Mouse (Mus musculus) frontal cortex, postnatal 10 days (tissue): ENCODE results near the gene St6galnac3.
"Not testable (repeated sequence)": the region's sequence is repeated elsewhere in the genome, so short reads cannot be mapped to it uniquely, and the experiment has no call there.

Experiments
- DNase-seq, 2 experiments: peaks; one replicate each; pipeline ENCODE4 v3.0.0; 2022; ENCODE audit warnings: low spot score in 2 of 2, mixed read lengths in 1 of 2

The St6galnac3 gene

DNA sequence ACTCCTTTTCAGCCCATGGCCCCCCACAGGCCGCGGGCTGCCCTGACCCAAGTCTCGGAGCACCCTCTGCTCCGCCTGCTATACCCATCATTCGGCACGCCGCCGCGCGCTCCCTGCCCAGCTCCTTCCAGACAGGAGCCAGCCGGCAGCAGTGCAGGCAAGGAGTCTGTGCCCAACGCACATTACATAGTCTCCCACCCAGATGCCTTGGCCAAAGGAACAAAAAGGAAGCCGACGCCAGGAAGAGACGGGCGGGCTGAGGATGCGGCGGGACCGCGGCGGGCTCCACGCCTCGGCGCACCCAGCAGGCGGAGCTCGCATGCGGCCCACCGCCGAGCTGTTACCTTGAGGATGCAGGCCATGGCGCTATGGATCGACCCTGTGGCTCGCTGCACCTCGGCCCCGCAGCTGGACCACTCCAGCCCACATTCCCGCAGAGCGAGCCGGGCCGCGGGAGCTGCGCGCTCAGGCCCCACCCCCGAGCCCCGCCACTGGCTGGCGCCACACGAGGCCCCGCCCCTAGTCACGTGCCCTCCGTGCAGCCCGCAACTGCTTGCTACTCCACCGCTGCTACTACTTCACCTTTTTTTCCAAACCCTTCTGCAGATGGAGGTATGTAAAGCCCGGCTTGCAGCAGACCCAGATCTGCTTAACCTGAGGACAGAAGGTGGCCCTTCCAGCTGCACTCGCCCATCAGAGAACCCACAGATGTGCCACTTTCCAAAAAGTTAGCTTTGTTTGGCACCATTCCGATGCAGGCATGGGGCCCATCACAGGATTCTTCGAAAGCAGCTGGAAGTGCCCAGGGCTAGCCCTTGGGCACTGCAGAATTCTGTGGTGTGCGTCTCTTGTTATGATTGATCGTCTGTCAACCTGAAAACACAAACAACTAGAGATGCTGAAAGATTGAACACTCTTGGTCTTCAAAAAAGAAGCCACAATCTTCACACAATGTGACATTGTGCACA is at the start of gene St6galnac3:
St6galnac3 (minus strand) TSS at position 474 of the 968 bp plus-strand sequence.
- peak; percentile 68 to 84 for DNase-seq

DNA sequence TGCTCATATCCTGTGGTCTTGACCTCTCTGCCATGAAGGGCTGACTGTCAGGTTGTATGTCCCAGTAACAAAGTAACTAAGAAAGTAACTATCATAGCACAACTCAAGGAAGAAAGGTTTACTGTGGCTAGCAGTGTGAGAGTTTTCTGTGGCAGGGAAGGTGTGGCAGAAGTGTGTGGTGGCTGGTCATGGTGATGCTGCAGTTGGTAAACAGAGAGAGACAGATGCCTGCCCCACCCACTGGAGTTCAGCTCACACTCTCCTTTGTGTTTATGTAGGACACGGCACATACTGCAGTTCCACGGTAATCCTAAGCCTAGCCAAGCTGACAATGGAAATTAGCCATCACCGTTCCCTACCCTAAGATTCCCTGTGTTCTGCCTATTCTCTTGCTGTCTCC is 49.6 kb upstream of the St6galnac3 start:
- no peak for DNase-seq

DNA sequence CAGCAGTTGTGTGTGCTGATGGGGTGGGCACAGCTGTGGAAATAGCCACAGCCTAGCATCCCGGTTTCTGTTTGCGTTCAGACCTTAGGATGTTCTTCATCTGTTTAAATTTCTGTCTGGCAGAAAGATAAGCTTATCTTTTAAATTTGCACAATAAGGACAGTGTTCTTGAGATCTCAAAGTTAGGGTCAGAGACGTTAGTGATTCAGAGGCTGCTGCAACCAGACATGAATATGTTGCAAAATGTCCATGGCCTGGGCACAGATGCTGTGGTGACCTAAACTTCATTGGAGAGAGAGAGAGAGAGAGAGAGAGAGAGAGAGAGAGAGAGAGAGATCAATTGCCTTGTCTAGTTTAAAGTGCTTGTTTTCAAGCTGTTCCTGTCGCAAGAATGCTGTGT is 46.5 kb upstream of the St6galnac3 start:
- no peak for DNase-seq

DNA sequence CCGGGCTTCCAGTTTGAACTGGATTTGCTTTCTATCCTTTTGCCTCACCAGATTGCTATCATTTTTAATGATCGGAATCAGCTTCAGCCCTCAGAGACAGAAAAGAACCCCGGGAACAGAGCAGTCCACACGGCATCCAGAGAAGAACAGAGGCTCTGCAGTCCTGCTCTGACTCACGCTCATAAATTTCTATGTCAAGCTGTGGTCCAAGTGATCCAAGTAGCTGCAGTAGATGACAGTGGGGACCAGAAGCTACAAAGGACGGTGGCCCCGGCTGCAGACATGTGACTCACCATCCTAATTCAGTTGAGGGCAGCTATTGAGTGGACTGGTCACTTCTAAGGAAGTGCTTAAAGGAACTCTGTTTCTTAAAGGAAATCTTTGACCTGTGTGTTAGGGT is 45.6 kb upstream of the St6galnac3 start:
- DNase-seq: no peak

DNA sequence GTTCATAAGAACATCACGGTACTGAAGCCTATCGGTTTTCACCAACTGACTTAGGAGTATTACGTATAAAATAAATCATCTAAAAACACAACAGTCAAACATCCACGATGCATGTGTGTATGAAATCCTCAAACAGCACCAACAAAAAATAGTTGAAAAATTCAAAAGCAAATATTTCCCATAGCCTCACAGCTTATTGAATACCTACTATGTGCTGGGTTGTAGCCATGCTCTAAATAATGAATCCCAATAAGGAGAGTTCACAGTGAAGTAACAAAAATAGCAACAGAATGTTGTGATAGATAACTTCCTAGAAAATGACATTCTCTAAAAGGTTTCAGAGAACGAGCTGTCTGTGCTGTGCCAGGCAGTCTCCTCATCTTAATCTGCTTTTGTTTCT is 44.2 kb upstream of the St6galnac3 start:
- no peak for DNase-seq

DNA sequence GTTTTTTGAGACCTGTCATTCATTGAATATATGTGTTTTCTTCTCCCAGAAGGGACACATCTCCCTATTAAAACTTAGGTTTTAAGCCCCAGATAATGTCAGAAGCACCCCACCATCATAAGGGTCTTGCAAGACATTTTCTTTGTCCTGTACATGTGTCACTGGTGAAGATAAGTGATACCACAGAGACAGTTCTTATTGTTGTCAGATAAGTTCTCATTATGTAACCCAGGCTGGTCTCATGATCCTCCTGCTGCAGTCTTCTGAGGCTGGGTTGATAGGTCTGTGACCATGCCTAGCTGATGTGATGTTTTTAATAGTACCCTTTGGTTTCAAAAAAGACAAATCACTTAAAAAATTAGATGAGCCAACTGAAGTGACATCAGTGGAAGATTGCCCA is 40.2 kb upstream of the St6galnac3 start:
- no peak for DNase-seq

DNA sequence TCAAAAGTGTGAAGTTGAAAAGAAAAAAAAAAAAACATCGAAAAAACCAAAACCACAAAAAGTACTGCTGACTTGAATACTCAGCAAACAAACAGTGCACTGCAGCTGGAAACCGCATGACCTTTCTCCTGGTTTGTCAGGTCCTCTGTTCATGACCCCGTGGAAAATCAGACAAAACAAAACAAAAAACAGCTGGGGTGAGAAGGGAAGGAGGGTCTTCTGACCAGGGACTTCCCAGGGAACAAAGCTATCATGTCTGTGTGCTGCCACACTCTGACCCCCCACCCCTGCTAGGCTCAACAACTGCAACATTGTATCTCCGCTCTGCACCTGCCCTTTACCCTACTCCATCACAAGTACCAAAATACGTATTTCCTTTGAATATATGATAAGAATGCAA is 39.8 kb upstream of the St6galnac3 start:
- DNase-seq: no peak

DNA sequence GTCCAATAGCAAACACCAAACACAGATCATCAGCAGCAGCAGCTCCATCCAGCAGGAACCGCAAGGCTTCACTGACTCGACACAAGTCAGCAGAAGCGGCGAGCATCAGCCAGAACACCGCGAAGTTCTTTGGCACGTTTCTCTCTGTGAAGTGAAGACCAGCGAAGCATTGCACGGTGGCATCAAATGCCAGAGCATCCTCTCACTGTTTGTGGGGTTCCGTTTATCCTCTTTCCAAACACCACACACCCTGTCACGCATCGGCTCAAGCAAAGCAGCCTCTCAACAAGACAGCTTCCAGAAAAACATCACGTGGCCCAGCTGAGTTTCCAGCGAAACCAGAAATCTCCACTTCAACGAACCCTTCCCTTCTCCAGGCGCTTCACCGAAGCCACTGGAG is 36.2 kb upstream of the St6galnac3 start:
- DNase-seq: no peak

DNA sequence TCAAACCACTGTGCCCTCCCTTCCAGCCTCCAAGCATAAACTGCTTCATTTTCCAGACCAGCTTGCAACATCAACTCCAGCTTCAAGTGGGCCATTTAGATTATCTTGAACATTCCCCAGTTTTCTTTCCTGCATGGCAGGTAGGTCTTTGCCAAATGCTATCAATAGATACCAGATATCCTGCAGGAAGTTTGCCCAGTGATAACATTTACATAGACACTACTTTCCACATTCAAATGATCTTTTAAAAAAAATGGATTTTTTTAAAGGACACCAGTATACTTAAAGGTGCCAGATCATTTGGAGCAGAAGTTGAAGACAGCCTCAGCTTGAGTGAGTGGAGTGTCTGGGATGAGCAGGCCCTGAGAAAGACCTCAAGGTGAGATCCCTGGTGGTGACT is 34.3 kb upstream of the St6galnac3 start:
- DNase-seq: no peak

DNA sequence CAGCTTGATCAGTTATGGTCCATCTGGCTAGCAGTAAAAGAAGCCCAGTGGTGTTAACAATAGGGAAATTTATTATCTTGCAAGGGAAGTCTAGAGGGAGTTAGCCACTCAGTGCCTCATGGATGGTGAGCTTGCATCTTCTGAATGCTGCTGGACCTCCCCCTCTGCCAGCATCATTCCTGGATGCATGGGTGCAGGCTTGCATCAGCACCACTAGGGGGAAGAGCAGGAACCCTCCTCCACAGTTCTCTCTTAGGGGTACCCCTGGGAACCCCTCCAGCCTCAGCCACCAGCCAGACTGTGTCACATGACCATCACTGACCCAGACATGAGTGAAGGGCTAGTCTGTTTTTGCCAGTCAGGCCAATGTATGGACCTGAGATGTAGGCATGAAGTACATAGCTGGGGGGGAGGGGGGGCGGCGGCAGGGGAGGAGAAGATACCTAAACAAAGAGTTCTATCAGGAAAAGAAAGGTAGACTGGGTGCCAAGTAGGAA is 31.6 kb upstream of the St6galnac3 start:
- no peak for DNase-seq

DNA sequence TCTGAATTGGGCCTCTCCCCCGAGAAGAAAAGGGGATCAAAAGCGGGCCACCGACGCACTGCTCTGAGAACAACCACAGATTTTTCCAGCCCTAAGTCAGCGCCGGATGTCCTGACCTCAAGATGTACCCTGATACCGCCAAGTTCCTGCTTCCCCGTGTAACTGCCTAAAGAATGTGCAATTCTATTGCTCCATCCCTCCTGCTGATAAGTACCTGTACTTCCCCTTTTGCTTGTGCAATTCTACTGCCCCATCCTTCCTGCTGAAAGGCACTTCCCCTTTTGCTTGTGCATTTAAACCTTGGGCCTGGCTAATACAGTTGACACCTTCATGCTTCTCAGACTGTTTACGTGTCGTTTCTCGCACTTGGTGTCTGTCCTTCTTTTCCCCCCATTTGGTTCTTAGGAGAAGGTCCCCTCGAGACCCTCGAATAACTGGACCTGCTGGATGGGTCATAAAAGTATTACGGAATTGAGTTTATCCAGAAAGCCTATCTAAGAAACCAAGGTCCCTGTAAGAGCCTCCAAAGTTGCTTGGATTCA is 30.9 kb upstream of the St6galnac3 start:
- DNase-seq: not testable (repeated sequence)

DNA sequence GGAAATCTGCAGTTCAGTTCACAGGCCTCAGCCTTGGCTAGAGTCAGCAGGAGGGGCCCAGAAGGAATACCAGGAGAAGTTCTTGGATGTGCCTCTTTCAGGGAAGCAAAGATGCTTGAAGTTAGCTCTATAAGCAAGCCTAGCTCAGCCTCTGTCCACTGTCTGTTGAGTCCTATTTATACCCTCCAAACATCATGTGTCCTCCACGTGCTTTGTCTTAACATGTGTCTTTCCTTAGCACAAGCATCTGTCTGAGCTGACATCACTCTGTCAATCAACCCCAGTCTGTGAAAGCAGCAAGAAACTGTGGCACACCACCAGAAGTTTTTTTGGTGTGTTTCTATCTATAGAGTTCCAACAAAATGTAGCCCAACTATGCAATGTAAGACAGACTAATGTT is 26.5 kb upstream of the St6galnac3 start:
- no peak for DNase-seq

DNA sequence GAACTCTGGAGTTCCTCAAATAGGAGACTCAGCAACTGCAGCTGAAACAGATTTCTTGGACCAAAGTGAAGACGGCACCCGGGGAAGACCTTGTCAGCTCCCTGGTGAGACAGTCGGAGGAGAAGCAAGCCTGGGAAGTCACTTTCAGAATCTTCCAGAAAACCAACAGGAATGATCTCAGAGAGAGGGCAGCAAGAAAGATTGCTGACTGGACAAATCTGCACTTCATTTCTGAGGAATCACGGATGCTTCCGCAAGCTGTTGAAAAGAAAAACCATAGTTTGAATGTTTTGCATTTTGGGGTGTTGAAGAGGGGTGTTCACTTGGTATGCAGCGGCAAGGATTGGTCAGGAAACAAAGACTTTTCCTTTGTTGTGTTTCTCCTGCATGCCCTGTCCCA is 24.4 kb upstream of the St6galnac3 start:
- DNase-seq: no peak

DNA sequence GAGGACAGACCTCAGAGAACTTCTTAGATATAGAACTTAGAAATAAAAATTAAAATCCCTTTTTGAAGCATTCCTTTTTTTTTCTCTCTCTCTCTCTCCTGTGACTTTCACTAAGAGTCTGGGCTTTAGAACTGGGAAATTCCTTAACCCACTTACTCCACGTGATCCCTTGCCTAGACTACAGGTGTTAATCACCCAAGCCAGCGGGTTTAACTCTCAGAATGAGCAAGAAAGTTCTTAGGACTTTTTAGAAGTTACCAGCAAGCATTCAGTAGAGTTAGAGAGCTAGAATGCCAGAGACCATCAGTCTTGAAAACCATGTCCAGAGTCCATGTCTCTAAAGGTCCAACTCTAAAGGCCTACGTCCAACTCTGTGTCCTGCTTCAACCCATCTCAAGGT is 23.3 kb upstream of the St6galnac3 start:
- no peak for DNase-seq

DNA sequence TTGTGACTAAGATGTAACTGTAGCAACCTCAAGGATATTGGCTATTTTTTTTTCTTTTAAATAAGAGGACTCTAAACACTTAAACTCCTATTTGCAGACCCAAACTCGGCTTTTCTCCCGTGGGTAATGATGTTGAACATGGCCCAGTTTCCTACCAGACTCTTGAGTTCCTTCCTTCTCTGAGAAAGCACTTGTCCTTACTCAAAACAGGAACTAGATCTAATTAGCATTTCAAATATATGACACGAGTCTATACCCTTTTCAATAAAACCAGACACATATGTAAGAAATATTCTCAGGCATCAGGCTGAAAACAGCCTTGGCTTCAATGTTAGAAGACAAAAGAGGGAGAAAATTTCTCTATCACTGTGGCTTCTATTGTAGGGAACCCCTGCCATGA is 20.1 kb upstream of the St6galnac3 start:
- DNase-seq: no peak

DNA sequence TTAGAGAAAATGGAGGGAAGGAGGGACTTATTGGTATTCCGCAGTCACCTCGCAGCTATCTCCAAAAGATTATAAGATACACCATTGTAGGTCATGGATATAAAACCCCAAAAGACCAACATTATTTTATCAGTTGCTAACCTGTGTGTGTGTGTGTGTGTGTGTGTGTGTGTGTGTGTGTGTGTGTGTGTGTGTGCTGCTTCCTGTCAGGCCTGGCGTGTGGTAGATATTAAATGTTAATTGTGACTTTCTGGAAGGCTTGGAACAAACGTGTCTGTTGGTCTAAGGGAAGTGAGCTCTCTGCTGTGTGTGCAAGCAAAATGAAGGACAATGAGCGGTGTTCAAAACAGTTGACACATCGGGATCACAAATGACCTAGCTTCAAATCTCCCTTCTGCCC is 19.5 kb upstream of the St6galnac3 start:
- no peak for DNase-seq

DNA sequence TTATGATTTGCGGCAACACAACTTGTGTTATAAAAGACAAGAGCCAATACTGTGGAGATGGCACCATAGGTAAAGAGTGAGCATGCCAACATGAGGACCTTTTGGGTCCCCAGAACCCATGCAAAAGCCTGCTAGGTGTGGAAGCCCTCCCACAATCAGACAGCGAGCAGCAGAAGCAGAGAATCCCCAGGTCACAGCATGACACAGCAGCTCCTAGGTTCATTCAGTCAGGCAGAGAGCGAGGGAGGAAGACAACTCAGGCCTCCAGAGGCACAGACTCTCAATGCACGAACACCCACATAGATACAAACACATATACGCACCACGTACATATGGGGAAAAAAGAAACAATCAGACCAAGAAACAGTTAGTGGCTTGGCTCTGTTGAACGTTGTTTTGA is 16.8 kb upstream of the St6galnac3 start:
- no peak for DNase-seq

DNA sequence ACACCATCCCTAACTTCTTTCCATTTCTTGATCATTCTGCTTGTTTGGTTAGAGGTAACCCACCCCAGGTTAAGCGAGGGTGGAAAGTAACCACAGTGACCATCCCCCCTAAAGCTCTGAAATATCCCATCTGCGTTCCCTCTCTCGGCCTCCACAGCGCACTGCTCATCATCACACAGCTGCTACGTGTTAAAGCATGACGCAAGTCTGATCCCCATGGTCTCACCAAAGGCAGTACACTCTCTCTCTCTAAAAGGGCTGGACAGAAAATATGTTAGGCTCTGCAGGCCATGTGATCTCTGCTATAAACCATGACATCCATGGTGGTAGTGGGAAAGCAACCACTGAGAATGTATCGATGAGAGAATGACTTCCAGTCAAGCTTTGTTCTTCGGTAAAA is 14.4 kb upstream of the St6galnac3 start:
- DNase-seq: no peak

DNA sequence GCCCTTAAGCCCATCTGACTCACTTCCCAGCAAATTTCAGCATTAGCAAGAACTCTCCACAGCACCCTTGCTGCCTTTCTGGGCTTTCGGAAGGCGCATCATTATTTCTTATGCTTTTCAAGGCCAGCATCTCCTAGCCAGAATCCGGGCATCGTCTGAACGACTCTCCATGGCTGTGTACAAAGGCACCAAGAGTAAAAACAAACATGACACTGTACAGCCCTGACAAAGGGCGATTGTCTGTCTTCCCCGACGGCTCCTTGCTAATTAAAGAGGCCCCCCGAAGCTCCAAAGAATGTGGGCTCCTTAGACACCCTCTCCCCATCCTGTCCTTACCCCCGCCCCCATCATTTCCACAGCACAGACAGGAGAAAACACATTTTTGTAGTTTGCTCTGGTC is 13.4 kb upstream of the St6galnac3 start:
- no peak for DNase-seq

DNA sequence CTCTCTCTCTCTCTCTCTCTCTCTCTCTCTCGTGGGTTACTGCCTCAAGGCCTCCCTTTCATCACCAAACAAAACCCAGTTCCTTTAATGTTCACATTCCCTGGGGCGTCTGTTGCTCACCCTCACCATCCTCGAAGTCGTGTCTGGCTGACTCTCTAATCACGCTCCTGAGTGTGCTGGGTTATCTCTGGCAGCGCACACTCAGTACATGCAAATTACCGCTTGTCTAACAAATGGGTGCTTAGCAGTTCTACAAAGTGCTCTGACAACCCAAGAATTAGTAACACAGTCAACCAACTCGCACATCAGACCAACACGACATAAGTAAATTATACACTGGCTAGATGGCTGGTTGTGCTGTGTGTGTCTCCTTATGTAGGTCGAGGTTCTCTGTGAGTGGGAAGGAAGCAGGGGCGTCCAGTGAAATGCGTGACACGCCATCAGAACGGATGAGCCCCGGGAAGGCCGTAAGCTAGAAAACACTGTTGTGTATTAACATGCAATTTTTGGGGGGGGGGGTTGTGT is 11.8 kb upstream of the St6galnac3 start:
- DNase-seq: no peak

DNA sequence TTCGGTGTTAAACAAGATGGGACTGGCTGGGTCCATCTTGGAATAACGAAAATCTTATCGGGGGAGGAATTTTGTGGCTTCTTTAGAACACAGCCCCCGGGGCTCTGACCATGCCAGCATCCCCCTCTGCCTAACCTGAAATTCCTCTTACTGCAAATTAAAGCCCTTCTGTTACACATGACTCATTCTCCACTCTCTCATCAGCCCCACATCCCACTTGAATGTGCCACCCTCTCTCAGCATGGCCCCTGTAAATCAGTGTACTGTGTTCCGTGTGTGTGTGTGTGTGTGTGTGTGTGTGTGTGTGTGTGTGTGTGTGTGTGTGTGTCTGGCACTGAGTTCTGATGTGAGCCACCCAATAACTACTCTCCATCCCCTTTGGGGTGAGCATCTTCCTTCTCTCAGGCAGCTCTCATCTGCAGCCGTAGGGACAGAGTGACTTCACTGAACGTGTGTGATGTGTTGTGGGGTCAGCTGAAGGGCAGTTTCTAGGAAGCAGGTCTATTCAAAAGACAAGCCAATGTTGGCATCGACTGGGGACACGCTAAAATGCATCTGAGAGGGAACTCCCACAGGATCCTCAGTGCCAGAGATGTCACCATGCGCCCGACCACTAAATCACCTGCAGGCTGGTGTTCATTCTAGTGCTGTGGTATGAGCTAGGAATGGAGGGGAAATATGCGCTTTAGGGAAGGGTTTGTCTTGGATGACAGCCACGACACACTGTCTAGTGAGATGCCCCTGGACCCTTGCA is 11.0 kb upstream of the St6galnac3 start:
- no peak for DNase-seq

DNA sequence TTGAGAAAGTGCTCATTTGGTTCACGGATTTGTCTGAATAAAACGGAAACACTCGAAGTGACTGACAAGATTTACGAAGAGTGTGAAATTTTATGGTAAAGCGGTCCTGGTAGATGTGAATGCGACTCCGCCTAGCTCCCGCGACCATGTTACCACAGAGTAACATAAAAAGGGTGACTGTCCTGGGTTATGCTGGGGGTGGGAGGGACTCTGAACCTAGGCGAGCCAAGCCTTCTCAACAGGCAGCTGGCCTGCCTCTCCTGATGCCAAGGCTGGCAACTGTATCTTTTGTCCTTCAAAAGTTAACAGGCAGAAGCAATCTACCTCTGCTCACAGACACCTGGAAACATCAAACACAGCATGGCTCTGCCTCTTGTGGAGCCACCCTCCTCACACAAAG is 9.8 kb upstream of the St6galnac3 start:
- DNase-seq: no peak
